Mouse (Mus musculus): ENCODE results near the gene Ddx23. TPM values are rescaled to one million over a fixed set of nuclear protein-coding genes. Genes with fewer than 3 reads are reported as not detected.

The Ddx23 gene
- polyA plus RNA-seq, 1 experiment: 140 TPM

GRCm38 (mm10) chr15:98696216-98696615 is 33.5 kb upstream of the Ddx23 start:
- TF ChIP-seq MYOG (IDR thresholded peaks at IDR 0.05; ENCODE audit: control insufficient read depth, extremely low read depth, insufficient read length) (no peak), USF1 (IDR thresholded peaks at IDR 0.05; ENCODE audit: low read depth) (no peak), MAX (IDR thresholded peaks at IDR 0.05) (no peak), CEBPB (IDR thresholded peaks at IDR 0.05; ENCODE audit: low read depth) (no peak), MYOD1 (IDR thresholded peaks at IDR 0.05; ENCODE audit: control insufficient read depth, insufficient read length, low read depth) (no peak), CTCF (IDR thresholded peaks at IDR 0.05; ENCODE audit: control insufficient read depth, insufficient read depth, insufficient read length) (no peak), FOSL1 (IDR thresholded peaks at IDR 0.05; ENCODE audit: insufficient read depth, low read length, poor library complexity, severe bottlenecking) (no peak)
- Histone ChIP-seq H3K36me3 (ENCODE audit: control insufficient read depth, insufficient read depth) (no peaks in the 10 kb centered on the region), H3K79me3 (ENCODE audit: low read depth) (no peaks in the 10 kb centered on the region), H3K4me3 (ENCODE audit: insufficient read depth, poor library complexity, severe bottlenecking) (no peak overlapping the region), H3K79me2 (ENCODE audit: control insufficient read depth, insufficient read depth) (no peaks in the 10 kb centered on the region), H3ac (ENCODE audit: control insufficient read depth, insufficient read length, low read depth) (no peak overlapping the region), H3K27me3 (ENCODE audit: control insufficient read depth, insufficient read depth, insufficient read length) (peaks cover 8% of the 10 kb centered on the region)

- TF ChIP-seq MYOG (IDR thresholded peaks at IDR 0.05; ENCODE audit: control insufficient read depth, extremely low read depth, insufficient read length): no peak
- TF ChIP-seq MYOD1 (IDR thresholded peaks at IDR 0.05; ENCODE audit: control insufficient read depth, insufficient read length, low read depth): no peak
- no peak for TF ChIP-seq CTCF (IDR thresholded peaks at IDR 0.05; ENCODE audit: control insufficient read depth, insufficient read depth, insufficient read length)
- no peak for TF ChIP-seq CEBPB (IDR thresholded peaks at IDR 0.05; ENCODE audit: low read depth)
- no peak for TF ChIP-seq USF1 (IDR thresholded peaks at IDR 0.05; ENCODE audit: low read depth)
- no peak for TF ChIP-seq FOSL1 (IDR thresholded peaks at IDR 0.05; ENCODE audit: insufficient read depth, low read length, poor library complexity, severe bottlenecking)
- TF ChIP-seq MAX (IDR thresholded peaks at IDR 0.05): no peak
- Histone ChIP-seq H3K4me3 (ENCODE audit: insufficient read depth, poor library complexity, severe bottlenecking) (no peak overlapping the region), H3K27me3 (ENCODE audit: control insufficient read depth, insufficient read depth, insufficient read length) (peaks cover 4% of the 10 kb centered on the region), H3K79me2 (ENCODE audit: control insufficient read depth, insufficient read depth) (no peaks in the 10 kb centered on the region), H3K36me3 (ENCODE audit: control insufficient read depth, insufficient read depth) (no peaks in the 10 kb centered on the region), H3K79me3 (ENCODE audit: low read depth) (no peaks in the 10 kb centered on the region), H3ac (ENCODE audit: control insufficient read depth, insufficient read length, low read depth) (no peak overlapping the region)
Measured at GRCm38 (mm10) chr15:98695726-98696125, 33.0 kb upstream of the Ddx23 start.

GRCm38 (mm10) chr15:98692171-98692715 is 29.5 kb upstream of the Ddx23 start:
- H3ac ChIP-seq (ENCODE audit: control insufficient read depth, insufficient read length, low read depth): no peak overlapping the region
- no peak overlapping the region for H3K4me3 ChIP-seq (ENCODE audit: insufficient read depth, poor library complexity, severe bottlenecking)
- TF ChIP-seq FOSL1 (IDR thresholded peaks at IDR 0.05; ENCODE audit: insufficient read depth, low read length, poor library complexity, severe bottlenecking): no peak
- no peak for TF ChIP-seq USF1 (IDR thresholded peaks at IDR 0.05; ENCODE audit: low read depth)
- TF ChIP-seq MYOG (IDR thresholded peaks at IDR 0.05; ENCODE audit: control insufficient read depth, extremely low read depth, insufficient read length): no peak
- TF ChIP-seq CTCF (IDR thresholded peaks at IDR 0.05; ENCODE audit: control insufficient read depth, insufficient read depth, insufficient read length): no peak
- peak; percentile 38 for TF ChIP-seq MAX (IDR thresholded peaks at IDR 0.05)

GRCm38 (mm10) chr15:98691486-98692147 is 28.9 kb upstream of the Ddx23 start:
- H3K36me3 ChIP-seq (ENCODE audit: control insufficient read depth, insufficient read depth): no peaks in the 10 kb centered on the region
- no peaks in the 10 kb centered on the region for H3K79me2 ChIP-seq (ENCODE audit: control insufficient read depth, insufficient read depth)
- TF ChIP-seq MYOD1 (IDR thresholded peaks at IDR 0.05; ENCODE audit: control insufficient read depth, insufficient read length, low read depth) (peak; percentile 19), CTCF (IDR thresholded peaks at IDR 0.05; ENCODE audit: control insufficient read depth, insufficient read depth, insufficient read length) (no peak)
- H3K4me3 ChIP-seq (ENCODE audit: insufficient read depth, poor library complexity, severe bottlenecking): no peak overlapping the region
- no peaks in the 10 kb centered on the region for H3K27me3 ChIP-seq (ENCODE audit: control insufficient read depth, insufficient read depth, insufficient read length)
- H3ac ChIP-seq (ENCODE audit: control insufficient read depth, insufficient read length, low read depth): no peak overlapping the region
- H3K79me3 ChIP-seq (ENCODE audit: low read depth): no peaks in the 10 kb centered on the region

More at GRCm38 (mm10) chr15:98692171-98692715, 29.5 kb upstream of the Ddx23 start:
- no peaks in the 10 kb centered on the region for H3K36me3 ChIP-seq (ENCODE audit: control insufficient read depth, insufficient read depth)
- no peaks in the 10 kb centered on the region for H3K27me3 ChIP-seq (ENCODE audit: control insufficient read depth, insufficient read depth, insufficient read length)
- no peaks in the 10 kb centered on the region for H3K79me3 ChIP-seq (ENCODE audit: low read depth)
- H3K79me2 ChIP-seq (ENCODE audit: control insufficient read depth, insufficient read depth): no peaks in the 10 kb centered on the region

GRCm38 (mm10) chr15:98689682-98690081 is 27.0 kb upstream of the Ddx23 start:
- Histone ChIP-seq H3K27me3 (ENCODE audit: control insufficient read depth, insufficient read depth, insufficient read length) (no peaks in the 10 kb centered on the region), H3K79me2 (ENCODE audit: control insufficient read depth, insufficient read depth) (no peaks in the 10 kb centered on the region), H3ac (ENCODE audit: control insufficient read depth, insufficient read length, low read depth) (no peak overlapping the region), H3K4me3 (ENCODE audit: insufficient read depth, poor library complexity, severe bottlenecking) (no peak overlapping the region), H3K79me3 (ENCODE audit: low read depth) (no peaks in the 10 kb centered on the region), H3K36me3 (ENCODE audit: control insufficient read depth, insufficient read depth) (no peaks in the 10 kb centered on the region)
- TF ChIP-seq CEBPB (IDR thresholded peaks at IDR 0.05; ENCODE audit: low read depth): no peak
- no peak for TF ChIP-seq MYOD1 (IDR thresholded peaks at IDR 0.05; ENCODE audit: control insufficient read depth, insufficient read length, low read depth)
- TF ChIP-seq MYOG (IDR thresholded peaks at IDR 0.05; ENCODE audit: control insufficient read depth, extremely low read depth, insufficient read length): no peak
- TF ChIP-seq CTCF (IDR thresholded peaks at IDR 0.05; ENCODE audit: control insufficient read depth, insufficient read depth, insufficient read length): no peak
- no peak for TF ChIP-seq MAX (IDR thresholded peaks at IDR 0.05)
- no peak for TF ChIP-seq FOSL1 (IDR thresholded peaks at IDR 0.05; ENCODE audit: insufficient read depth, low read length, poor library complexity, severe bottlenecking)
- TF ChIP-seq USF1 (IDR thresholded peaks at IDR 0.05; ENCODE audit: low read depth): no peak

GRCm38 (mm10) chr15:98685926-98686325 is 23.2 kb upstream of the Ddx23 start:
- TF ChIP-seq MAX (IDR thresholded peaks at IDR 0.05) (no peak), USF1 (IDR thresholded peaks at IDR 0.05; ENCODE audit: low read depth) (no peak), MYOD1 (IDR thresholded peaks at IDR 0.05; ENCODE audit: control insufficient read depth, insufficient read length, low read depth) (no peak), CTCF (IDR thresholded peaks at IDR 0.05; ENCODE audit: control insufficient read depth, insufficient read depth, insufficient read length) (no peak), CEBPB (IDR thresholded peaks at IDR 0.05; ENCODE audit: low read depth) (no peak), FOSL1 (IDR thresholded peaks at IDR 0.05; ENCODE audit: insufficient read depth, low read length, poor library complexity, severe bottlenecking) (no peak), MYOG (IDR thresholded peaks at IDR 0.05; ENCODE audit: control insufficient read depth, extremely low read depth, insufficient read length) (no peak)
- Histone ChIP-seq H3K36me3 (ENCODE audit: control insufficient read depth, insufficient read depth) (no peaks in the 10 kb centered on the region), H3K27me3 (ENCODE audit: control insufficient read depth, insufficient read depth, insufficient read length) (no peaks in the 10 kb centered on the region), H3ac (ENCODE audit: control insufficient read depth, insufficient read length, low read depth) (no peak overlapping the region), H3K4me3 (ENCODE audit: insufficient read depth, poor library complexity, severe bottlenecking) (no peak overlapping the region), H3K79me2 (ENCODE audit: control insufficient read depth, insufficient read depth) (no peaks in the 10 kb centered on the region), H3K79me3 (ENCODE audit: low read depth) (no peaks in the 10 kb centered on the region)
